Mouse (Mus musculus): ENCODE results near the gene Lhx5.

The Lhx5 gene

GRCm38 (mm10) chr5:120432486-120433015, 1.1 kb downstream of the Lhx5 start:
- in situ Hi-C loops (cut with MboI, MseI): loop anchor here (10.0 kb wide), 1 partner anchor 258 kb away; no protein-coding TSS in a partner anchor

GRCm38 (mm10) chr5:120433135-120433760, 1.7 kb downstream of the Lhx5 start:
- in situ Hi-C loops (cut with MboI, MseI): loop anchor here (10.0 kb wide), 1 partner anchor 258 kb away; no protein-coding TSS in a partner anchor

GRCm38 (mm10) chr5:120434231-120434735, 2.8 kb downstream of the Lhx5 start:
- in situ Hi-C loops (cut with MboI, MseI): loop anchor here (10.0 kb wide), 1 partner anchor 259 kb away; no protein-coding TSS in a partner anchor

GRCm38 (mm10) chr5:120435006-120435681, 3.6 kb downstream of the Lhx5 start:
- in situ Hi-C loops (cut with MboI, MseI): loop anchor here (10.0 kb wide), 1 partner anchor 260 kb away; no protein-coding TSS in a partner anchor

- in situ Hi-C loops (cut with MboI, MseI): loop anchor here (10.0 kb wide), 1 partner anchor 261 kb away; no protein-coding TSS in a partner anchor
Measured at GRCm38 (mm10) chr5:120435731-120436501, 4.4 kb downstream of the Lhx5 start.

GRCm38 (mm10) chr5:120436885-120437495, 5.5 kb downstream of the Lhx5 start:
- in situ Hi-C loops (cut with MboI, MseI): loop anchor here (10.0 kb wide), 1 partner anchor 262 kb away; no protein-coding TSS in a partner anchor

GRCm38 (mm10) chr5:120437539-120437938, 6.0 kb downstream of the Lhx5 start:
- in situ Hi-C loops (cut with MboI, MseI): loop anchor here (10.0 kb wide), 1 partner anchor 263 kb away; no protein-coding TSS in a partner anchor

GRCm38 (mm10) chr5:120437986-120438385, 6.5 kb downstream of the Lhx5 start:
- in situ Hi-C loops (cut with MboI, MseI): loop anchor here (10.0 kb wide), 1 partner anchor 263 kb away; no protein-coding TSS in a partner anchor

GRCm38 (mm10) chr5:120438469-120438868, 7.0 kb downstream of the Lhx5 start:
- in situ Hi-C loops (cut with MboI, MseI): loop anchor here (10.0 kb wide), 1 partner anchor 264 kb away; no protein-coding TSS in a partner anchor

- in situ Hi-C loops (cut with MboI, MseI): loop anchor here (10.0 kb wide), 1 partner anchor 264 kb away; no protein-coding TSS in a partner anchor
Measured at GRCm38 (mm10) chr5:120438991-120439710, 7.7 kb downstream of the Lhx5 start.

GRCm38 (mm10) chr5:120439887-120440670, 8.6 kb downstream of the Lhx5 start:
- in situ Hi-C loops (cut with MboI, MseI): loop anchor here (10.0 kb wide), 1 partner anchor 265 kb away; no protein-coding TSS in a partner anchor

- in situ Hi-C loops (cut with MboI, MseI): no loop called here
Measured at GRCm38 (mm10) chr5:120440733-120441132, 9.2 kb downstream of the Lhx5 start.

- in situ Hi-C loops (cut with MboI, MseI): no loop called here
Measured at GRCm38 (mm10) chr5:120447305-120447704, 15.8 kb downstream of the Lhx5 start.

GRCm38 (mm10) chr5:120454756-120455337, 23.3 kb downstream of the Lhx5 start:
- in situ Hi-C loops (cut with MboI, MseI): no loop called here

GRCm38 (mm10) chr5:120456253-120456652, 24.8 kb downstream of the Lhx5 start:
- in situ Hi-C loops (cut with MboI, MseI): no loop called here

GRCm38 (mm10) chr5:120456841-120457554, 25.5 kb downstream of the Lhx5 start:
- in situ Hi-C loops (cut with MboI, MseI): no loop called here

- in situ Hi-C loops (cut with MboI, MseI): no loop called here
Measured at GRCm38 (mm10) chr5:120457628-120458027, 26.1 kb downstream of the Lhx5 start.

GRCm38 (mm10) chr5:120459133-120459532, 27.6 kb downstream of the Lhx5 start:
- in situ Hi-C loops (cut with MboI, MseI): no loop called here

Measured in regulatory T cell (primary cell).